Mouse (Mus musculus) gastrocnemius, adult 8-10 months (tissue): ENCODE data around the gene Romo1. TPM values are rescaled to one million over a fixed set of nuclear protein-coding genes. Genes with fewer than 3 reads are reported as not detected.
A peak's percentile ranks its signal among the peaks of the same experiment; 100 is the strongest.
"Not testable (repeated sequence)": the region's sequence is repeated elsewhere in the genome, so short reads cannot be mapped to it uniquely, and the experiment has no call there.

ENCODE experiments used
- DNase-seq, 2 experiments: peaks; one replicate each; pipeline ENCODE4 v3.0.0; 2022; ENCODE audit warnings: low spot score in 2 of 2
- total RNA-seq, 4 experiments: library from RNA; stranded (reverse); gene quantifications; 2 replicates each; pipeline ENCODE4 v1.2.4; 2022

Gene Romo1
- total RNA-seq, 4 experiments from 2014 or later, result 192 to 289 (median 265) TPM

DNA sequence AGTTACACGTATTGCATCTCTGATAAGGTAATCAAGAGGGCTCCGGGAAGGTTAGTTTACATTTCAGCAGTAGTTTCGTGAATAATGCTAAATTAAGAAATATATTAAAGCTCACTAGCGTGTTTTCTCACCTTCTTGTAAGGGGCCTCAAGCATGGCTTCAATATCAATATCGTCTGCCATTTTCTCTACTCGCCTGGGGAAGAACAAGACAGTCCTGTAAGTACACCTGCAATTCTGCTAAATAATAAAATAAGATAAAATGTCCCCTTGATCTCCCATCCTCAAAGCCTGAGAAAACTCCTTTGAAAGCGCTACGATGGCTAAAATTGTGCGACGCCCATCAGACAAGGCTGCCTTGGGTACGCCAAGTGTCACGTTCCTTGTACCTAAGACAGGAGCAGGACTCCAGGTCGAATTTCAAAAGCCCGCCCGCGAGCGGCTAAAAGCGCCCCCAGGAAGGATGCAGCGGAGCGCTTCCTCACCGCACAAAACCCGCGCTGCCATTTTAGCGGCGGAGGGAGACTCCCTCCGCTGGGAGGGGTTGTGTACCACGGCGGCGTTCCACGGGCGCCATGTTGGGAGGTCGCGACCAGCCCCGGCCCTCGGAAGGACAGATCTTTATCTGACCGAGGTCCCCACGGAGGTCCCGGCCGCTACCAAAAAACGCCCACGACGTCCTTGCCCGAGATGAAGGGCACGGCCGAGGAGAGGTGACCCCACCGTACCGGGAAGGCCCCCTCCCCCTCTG, 35.4 kb downstream of the Romo1 start:
- DNase-seq, result peak; percentile 43 to 71

DNA sequence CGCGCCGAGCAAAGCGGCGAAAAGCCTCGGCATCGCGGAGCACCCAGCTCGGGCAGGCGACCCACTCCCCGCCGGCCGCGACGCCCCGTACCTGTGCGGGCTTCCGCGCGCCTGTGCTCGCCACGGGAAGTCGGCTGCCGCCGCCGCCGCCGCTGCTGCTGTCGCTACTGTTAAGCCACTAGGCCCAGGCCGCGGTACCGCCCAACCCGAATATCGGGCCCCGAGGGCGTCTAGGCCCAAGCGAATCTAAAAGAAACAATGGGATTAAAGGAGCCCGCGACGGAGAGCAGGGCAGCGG, 35.9 kb downstream of the Romo1 start:
- no peak for DNase-seq

DNA sequence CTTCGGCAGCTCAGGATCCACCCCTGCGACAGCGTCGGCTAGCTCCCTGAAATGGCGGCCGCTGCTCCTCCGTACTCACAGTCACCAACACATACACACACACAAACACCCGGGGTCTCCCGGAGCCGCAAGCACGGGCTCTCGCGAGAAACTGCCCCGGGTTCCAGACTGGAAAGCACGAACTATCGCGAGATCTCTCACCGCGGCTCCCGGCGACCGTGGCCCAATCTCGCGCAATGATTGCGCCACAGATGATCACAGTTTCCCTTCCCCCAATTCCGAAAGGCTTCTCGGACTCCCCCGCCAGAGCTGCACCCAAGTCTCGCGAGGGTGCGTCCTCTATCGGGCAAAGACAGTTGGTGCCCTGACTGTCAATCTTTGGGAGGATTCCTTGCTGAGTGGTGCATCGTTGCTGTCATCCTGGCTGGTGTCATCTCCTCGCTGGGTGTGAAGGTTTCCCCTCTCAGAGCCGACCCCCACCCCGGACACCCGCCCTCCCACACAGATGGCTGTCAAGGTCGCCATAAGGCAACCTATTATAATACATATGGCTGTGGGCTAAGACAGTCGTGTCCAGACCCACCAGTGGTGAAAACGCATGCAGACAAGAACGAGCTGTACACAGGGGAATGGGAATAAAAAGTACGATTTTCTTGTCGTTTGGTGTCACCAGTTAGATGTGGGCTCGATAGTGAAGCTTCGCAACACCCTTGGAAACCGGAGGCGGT, 36.4 kb downstream of the Romo1 start, which contains the start of gene Rbm39:
Gene Rbm39, minus strand, starts transcription at position 145 of the 728 bp plus-strand sequence.
- DNase-seq, result peak; percentile 100

DNA sequence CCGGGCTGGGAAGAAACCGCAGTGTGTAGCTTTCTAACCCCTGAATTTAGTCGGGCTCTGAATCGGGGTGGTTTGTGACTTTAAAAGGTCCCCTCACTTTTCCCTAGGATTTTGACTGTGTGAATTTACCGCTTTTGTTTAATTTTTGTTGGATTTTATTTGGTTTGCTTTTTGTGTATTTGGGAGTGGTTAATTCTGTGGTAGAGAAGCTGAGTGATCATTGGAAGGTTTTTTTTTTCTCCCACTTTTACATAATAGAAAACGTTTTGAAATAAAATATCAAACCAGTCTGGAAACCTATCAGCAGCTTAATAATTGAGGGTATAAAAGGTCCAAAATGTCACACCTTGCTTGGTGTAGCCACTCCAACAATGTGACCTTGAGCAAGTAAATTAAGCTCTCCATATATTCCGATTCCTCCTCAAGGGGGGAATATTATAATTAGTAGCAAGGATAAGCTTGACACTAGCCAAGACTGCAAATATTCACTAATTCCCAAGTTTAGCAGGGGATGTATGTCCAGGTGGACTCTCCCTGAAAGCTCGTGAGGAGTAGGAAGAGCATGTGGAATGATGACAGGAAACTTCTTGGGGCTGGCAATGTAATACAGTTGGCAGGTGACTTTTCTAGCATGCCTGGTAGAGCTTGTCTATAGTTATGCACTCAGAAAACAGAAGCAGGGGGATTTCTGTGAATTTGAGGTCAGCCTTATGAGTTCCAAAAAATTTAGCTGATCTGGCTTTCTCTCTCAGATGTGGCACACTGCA, 37.2 kb downstream of the Romo1 start:
- DNase-seq, result no peak

DNA sequence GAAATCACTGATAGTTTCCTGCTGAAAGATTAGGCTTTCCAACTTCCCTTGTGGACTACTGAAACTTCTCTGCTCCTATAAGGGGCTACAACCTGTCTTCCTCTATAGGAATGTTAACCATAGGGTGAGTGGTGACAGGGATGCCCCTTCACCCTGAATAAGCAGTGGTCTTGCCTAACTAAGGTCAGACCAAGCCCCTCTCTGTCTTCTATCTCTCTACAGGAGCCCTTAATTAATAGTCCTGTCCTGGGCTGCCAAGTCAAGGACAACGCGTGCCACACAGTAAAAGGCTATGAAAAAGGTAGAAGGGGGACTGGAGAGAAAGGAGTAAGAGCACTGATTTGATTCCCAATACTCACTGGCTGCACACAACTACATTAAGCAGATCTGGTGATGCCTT, 37.8 kb downstream of the Romo1 start:
- no peak for DNase-seq

DNA sequence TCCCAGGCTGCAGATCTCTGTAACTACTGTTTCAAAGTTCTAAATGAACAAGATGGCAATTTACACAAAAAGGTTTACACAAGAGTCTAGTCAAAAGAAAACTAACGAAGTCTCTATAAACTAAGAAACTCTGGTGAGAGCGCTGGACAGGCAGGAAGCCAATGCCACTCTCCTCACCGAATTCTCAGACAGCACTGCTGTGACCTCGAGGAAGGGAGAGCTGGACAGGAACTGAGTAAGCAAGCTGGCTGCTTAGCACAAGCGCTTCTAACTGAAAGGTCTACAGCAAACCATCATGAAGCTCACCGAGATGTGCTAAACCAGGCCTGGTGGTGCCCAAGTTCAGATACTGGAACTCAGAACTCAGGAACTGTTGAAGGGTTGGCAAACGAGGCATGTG, 45.4 kb downstream of the Romo1 start:
- not testable (repeated sequence) for DNase-seq

DNA sequence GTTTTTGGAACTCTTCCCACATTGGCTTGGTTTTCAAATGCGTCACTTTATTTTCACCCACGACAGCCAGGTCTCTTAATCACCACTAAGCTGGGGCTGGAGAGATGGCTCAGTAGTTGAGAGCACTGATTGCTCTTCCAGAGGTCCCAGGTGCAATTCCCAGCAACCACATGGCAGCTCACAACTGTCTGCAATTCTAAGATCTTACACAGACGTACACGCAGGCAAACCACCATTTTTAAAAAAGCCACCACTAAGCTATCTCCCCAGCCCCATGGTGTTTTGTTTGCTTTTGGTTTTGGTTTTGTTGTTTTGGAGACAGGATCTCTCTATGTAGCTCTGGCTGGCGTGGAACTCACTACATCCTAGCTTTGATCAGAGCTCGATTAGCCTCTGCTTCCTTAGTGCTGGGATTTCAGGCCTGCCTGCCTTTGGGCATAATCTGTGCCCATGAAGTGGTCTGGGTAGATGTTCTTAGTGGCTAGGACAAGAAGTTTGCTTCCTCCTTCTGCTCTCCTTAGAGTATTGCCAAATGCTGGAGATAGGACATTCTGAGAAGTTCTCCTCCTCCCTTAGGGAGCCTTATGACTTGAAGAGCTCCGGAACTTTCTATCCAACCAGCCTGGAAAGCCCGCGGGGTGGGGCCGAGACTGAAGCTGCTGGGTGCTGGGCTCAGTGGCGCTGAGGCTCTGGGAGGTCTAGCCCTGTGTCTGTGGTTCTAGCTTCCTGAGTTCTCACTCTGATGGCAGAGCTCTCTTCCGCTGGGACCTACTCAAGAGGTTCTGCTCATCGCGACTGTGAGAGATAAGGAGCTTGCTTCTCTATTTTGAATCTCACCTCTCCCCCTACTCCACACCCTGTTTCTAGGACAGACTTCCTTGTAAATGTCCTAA, 46.4 kb downstream of the Romo1 start:
- DNase-seq, result no peak

DNA sequence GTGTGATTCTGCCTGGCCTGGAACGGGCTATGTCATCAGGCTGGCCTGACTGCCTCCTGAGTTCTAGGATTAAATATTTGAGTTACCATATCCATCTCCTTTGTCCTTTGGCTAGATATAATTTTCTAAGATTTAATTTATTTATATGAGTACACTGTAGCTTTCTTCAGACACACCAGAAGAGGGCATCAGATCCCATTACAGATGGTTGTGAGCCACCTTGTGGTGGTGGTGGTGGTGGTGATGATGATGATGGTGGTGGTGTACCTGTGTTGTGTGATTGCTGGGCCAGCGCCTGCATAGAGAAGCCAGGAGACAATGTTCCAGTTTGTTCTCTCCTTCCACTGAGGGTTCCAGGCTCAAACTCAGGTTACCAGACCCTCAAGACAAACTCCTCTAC, 47.7 kb downstream of the Romo1 start:
- no peak for DNase-seq

DNA sequence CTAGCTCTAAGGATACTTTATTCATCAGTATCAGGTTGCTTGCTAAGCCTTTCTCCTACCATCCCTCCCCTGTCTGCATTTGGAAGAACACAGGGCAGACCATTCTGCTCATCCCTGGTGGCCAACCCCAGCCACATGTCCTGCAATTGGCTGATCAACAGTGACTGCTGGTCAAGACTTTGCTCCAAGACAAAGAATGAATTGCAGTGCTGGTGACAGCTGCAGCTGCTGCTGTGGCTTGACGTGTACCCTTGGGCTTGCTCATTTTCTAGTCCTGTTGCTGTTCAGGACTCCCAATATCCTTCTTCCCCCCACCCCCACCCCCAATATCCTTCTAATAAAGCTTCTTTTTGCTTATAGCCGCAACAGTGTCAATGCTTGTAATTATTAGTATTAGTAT, 48.2 kb downstream of the Romo1 start:
- no peak for DNase-seq

DNA sequence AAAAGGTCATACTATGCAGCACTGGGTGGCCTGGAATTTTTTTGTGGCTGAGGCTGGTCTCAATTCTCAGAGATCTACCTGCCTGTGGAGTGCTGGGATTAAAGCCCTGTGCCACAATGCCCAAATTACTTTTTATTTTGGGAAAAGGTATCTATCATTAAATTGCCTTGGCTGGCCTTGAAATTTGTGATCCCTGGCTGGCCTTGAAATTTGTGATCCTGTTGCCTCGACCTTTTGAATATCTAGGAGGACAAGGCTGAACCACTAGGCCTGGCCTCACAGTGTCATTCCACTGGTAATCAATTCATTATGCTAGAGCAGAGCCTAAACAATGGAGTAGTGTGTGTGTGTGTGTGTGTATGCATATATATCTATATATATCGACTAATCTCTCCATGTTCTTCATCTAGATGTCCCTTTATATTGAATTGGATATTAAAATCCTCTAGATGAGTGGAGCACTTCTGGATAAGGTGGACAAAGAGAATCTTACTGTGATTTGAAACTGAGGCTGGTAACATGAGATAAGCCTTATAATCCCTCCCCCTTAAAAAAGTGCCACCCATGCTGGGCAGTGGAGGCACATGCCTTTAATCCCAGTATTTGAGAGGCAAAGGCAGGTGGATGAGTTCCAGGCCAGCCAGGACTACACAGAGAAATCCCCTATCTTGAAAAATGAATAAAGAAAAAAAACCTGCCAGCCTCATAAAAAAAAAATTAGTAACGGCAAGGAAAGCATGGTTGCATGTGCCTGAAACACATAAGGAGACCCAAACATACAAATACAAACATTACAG, 49.4 kb downstream of the Romo1 start:
- no peak for DNase-seq

DNA sequence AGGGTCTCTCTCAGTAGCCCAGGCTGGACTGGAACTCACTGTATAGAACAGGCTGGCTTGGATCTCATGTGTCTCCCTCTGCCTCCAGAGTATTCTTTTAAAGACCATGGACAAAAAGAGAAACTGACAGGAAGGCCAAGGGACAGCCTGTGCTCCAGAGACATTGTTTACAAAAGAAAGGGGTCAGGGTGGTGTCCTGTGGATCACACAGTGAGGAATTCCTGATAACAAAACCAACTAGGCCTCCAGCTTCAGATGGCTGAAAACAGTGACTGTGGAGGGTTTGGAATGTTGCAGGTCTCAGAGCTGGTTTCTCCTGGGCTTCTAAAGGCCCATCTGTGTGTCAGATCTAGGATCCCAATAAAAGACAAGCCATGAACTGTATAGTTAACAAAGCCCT, 50.7 kb downstream of the Romo1 start:
- no peak for DNase-seq

Other genes with a start within 250 kb of the Romo1 start
- 100 to 1,000 TPM; 154 to 182 (median 168) TPM for gene Uqcc1, start 213.7 kb upstream of the Romo1 start, total RNA-seq
- not detected for gene Gm15557, start 203.3 kb upstream of the Romo1 start, total RNA-seq
- under 1 TPM in 2 of 4 experiments, not detected in 2; 0.16 to 0.19 TPM for gene Gdf5, start 198.7 kb upstream of the Romo1 start, total RNA-seq
- 1 to 10 TPM; 4.1 to 4.5 (median 4.2) TPM for gene Cep250, start 187.6 kb upstream of the Romo1 start, total RNA-seq
- under 1 TPM in 2 of 4 experiments, not detected in 2; 0.54 to 0.76 TPM for gene 6430550D23Rik, start 136.1 kb upstream of the Romo1 start, total RNA-seq
- 10 to 100 TPM; 42.5 to 54.4 (median 49.1) TPM for gene Ergic3, start 136.0 kb upstream of the Romo1 start, total RNA-seq
- gene Fer1l4, start 91.1 kb upstream of the Romo1 start, total RNA-seq, result not detected
- gene Spag4, start 78.9 kb upstream of the Romo1 start, total RNA-seq, result 1 to 10 TPM in 2 of 4 experiments, under 1 TPM in 1, not detected in 1; 0.83 to 1.2 (median 1.2) TPM
- gene Cpne1, start 32.1 kb upstream of the Romo1 start, total RNA-seq, result 10 to 100 TPM in 2 of 4 experiments, 1 to 10 TPM in 2; 5.6 to 13.2 (median 9.8) TPM
- gene Rbm12, start 32.1 kb upstream of the Romo1 start, total RNA-seq, result 1 to 10 TPM; 5.8 to 8.3 (median 6.9) TPM
- 1 to 10 TPM; 3.5 to 5.2 (median 3.9) TPM for gene Gm28036, start 16.9 kb upstream of the Romo1 start, total RNA-seq
- gene Nfs1, start 147 bp downstream of the Romo1 start, total RNA-seq, result 10 to 100 TPM; 85.7 to 90.2 (median 88.3) TPM
- gene Rbm39, start 36.2 kb downstream of the Romo1 start, total RNA-seq, result 100 to 1,000 TPM in 1 of 4 experiments, 10 to 100 TPM in 3; 71.4 to 105 (median 89.2) TPM
- 10 to 100 TPM; 21.6 to 38.5 (median 29.1) TPM for gene Phf20, start 52.4 kb downstream of the Romo1 start, total RNA-seq
- gene Cnbd2, start 168.3 kb downstream of the Romo1 start, total RNA-seq, result 1 to 10 TPM in 1 of 4 experiments, under 1 TPM in 3; 0.74 to 1.0 (median 0.85) TPM
- gene Scand1, start 168.7 kb downstream of the Romo1 start, total RNA-seq, result 10 to 100 TPM; 50.0 to 68.3 (median 62.9) TPM